1 mouse cellular context compared by ENCODE assay signal in the genomic region with DNA sequence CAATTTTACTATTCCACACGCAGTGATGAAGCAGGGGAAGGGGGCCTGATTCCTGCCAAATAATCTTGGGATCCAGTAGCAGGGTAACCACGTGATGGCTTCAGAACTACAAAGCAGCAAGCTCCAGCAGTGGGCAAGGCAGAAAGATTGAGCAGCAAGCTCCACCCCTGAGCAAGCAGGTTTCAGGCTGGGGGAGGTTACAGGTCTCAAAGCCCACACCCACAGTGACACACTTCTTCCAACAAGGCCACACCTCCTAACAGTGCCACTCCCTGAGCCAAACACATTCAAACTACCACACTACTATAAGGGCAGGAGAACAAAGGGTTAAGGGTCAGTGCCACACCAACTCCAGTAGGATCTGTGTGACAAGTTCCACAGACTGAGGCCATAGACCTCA.
A peak's percentile ranks its signal among the peaks of the same experiment; 100 is the strongest.
TF ChIP-seq lines count a peak whose summit lies in the region.

No protein-coding gene starts in this region.

TF ChIP-seq in MEL, 35 proteins besides CTCF, POLR2A, EP300 and RAD21:
- TF ChIP-seq ZMIZ1 (IDR thresholded peaks at IDR 0.05; ENCODE audit: low read depth, low read length), result no peak
- TF ChIP-seq MXI1 (IDR thresholded peaks at IDR 0.05; ENCODE audit: low read depth, low read length), result 0 out of 2 replicates have a peak, but pooled peaks have one; percentile 22
TF ChIP-seq in MEL: peak in this region for 1.
